Mouse (Mus musculus): ENCODE results near the gene Oas2. TPM values are rescaled to one million over a fixed set of nuclear protein-coding genes. Genes with fewer than 3 reads are reported as not detected.

Oas2 gene
- polyA plus RNA-seq, 1 experiment, result not detected

GRCm38 (mm10) chr5:120777478-120777877 lies 27.8 kb upstream of the Oas2 start, which contains the start of gene Oas3:
Gene Oas3, minus strand, starts transcription at chr5:120777661.
- Histone ChIP-seq H3K4me3 (replicated peaks) (no peak within 1 kb of the TSS), H3K27me3 (ENCODE audit: control insufficient read depth) (no peaks in the 10 kb centered on the region)

DNA sequence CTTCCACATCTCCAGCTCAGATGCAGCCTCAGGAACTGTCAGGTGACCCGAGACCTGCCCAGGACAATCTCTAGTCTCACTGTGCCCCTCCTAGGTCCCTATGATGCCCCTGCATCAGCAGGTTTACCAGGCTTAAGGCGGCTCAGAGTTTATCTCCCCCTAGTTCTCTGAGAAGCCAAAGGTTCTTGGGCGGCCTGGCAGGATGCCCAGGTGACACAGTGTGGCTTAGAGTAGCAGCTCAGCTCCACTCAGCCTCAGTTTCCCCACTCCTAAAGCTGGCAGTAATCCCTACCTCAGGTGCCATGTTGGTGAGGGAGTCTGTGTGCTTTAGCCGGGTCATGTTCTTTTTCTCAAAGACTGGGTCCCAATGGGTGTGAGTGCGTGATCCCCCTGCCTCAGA lies 27.1 kb upstream of the Oas2 start:
- Histone ChIP-seq H3K4me3 (replicated peaks) (no peak overlapping the region), H3K36me3 (ENCODE audit: control insufficient read depth) (no peaks in the 10 kb centered on the region), H3K4me1 (ENCODE audit: control insufficient read depth) (peaks cover 5% of the 10 kb centered on the region), H3K27me3 (ENCODE audit: control insufficient read depth) (no peaks in the 10 kb centered on the region), H3K9me3 (ENCODE audit: control insufficient read depth, low read length) (no peaks in the 10 kb centered on the region)
- no peak for TF ChIP-seq TAL1 (IDR thresholded peaks at IDR 0.05; ENCODE audit: low read length)
- TF ChIP-seq GATA1 (IDR thresholded peaks at IDR 0.05; ENCODE audit: low read length), result no peak

More at GRCm38 (mm10) chr5:120777478-120777877, 27.8 kb upstream of the Oas2 start, which contains the start of gene Oas3:
- Histone ChIP-seq H3K9me3 (ENCODE audit: control insufficient read depth, low read length) (no peaks in the 10 kb centered on the region), H3K4me1 (ENCODE audit: control insufficient read depth) (peaks cover 5% of the 10 kb centered on the region), H3K36me3 (ENCODE audit: control insufficient read depth) (no peaks in the 10 kb centered on the region)
- TF ChIP-seq GATA1 (IDR thresholded peaks at IDR 0.05; ENCODE audit: low read length) (no peak), TAL1 (IDR thresholded peaks at IDR 0.05; ENCODE audit: low read length) (no peak)

- TF ChIP-seq TAL1 (IDR thresholded peaks at IDR 0.05; ENCODE audit: low read length), result no peak
- no peak for TF ChIP-seq GATA1 (IDR thresholded peaks at IDR 0.05; ENCODE audit: low read length)
- Histone ChIP-seq H3K27me3 (ENCODE audit: control insufficient read depth) (no peaks in the 10 kb centered on the region), H3K4me1 (ENCODE audit: control insufficient read depth) (peaks cover 5% of the 10 kb centered on the region), H3K4me3 (replicated peaks) (no peak overlapping the region), H3K9me3 (ENCODE audit: control insufficient read depth, low read length) (no peaks in the 10 kb centered on the region), H3K36me3 (ENCODE audit: control insufficient read depth) (no peaks in the 10 kb centered on the region)
Measured at GRCm38 (mm10) chr5:120775287-120775985, 25.8 kb upstream of the Oas2 start.

DNA sequence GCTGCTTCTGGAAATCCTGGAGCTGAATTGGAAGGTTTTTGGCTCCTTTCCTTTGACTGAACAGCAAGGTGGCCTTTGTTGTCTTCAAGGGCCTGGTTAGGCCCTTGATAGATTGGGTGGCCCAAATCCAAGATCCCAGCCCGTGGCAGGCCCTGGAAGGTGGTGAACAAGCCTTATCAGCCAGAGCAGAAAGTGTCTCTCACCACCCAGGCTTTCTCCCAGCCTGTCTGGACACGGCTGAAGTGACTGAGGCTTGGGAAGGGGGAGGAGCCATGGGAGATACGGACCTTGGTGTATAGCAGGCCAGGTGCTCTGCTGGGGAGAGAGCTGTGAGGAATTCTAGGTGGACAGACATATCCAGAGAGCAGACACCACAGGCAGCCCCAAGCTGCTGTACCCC lies 19.7 kb upstream of the Oas2 start:
- TF ChIP-seq GATA1 (IDR thresholded peaks at IDR 0.05; ENCODE audit: low read length), result no peak
- no peak for TF ChIP-seq TAL1 (IDR thresholded peaks at IDR 0.05; ENCODE audit: low read length)
- no peaks in the 10 kb centered on the region for H3K36me3 ChIP-seq (ENCODE audit: control insufficient read depth)
- H3K4me1 ChIP-seq (ENCODE audit: control insufficient read depth), result no peaks in the 10 kb centered on the region
- H3K27me3 ChIP-seq (ENCODE audit: control insufficient read depth), result no peaks in the 10 kb centered on the region
- H3K9me3 ChIP-seq (ENCODE audit: control insufficient read depth, low read length), result peaks cover 12% of the 10 kb centered on the region
- no peak overlapping the region for H3K4me3 ChIP-seq (replicated peaks)

DNA sequence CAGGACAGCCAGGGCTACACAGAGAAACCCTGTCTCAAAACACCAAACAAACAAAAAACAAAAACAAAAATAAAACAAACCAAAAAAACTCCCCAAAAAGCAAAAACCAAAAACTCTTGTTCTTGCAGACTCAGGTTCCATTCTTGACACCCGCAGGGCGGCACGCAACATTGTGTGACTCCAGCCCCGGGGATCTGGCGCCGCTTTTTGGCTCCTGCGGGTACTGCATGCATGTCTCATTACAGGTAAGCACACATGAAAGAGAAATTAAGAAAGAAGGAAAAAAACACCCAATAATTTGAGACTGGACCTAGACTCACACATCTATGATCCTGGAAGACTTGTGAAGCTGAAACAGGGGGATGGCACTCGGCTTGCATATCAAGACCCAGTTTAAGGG lies 15.4 kb upstream of the Oas2 start:
- H3K27me3 ChIP-seq (ENCODE audit: control insufficient read depth), result no peaks in the 10 kb centered on the region
- TF ChIP-seq TAL1 (IDR thresholded peaks at IDR 0.05; ENCODE audit: low read length), result no peak
- TF ChIP-seq GATA1 (IDR thresholded peaks at IDR 0.05; ENCODE audit: low read length), result no peak
- no peaks in the 10 kb centered on the region for H3K36me3 ChIP-seq (ENCODE audit: control insufficient read depth)
- peaks cover 9% of the 10 kb centered on the region for H3K9me3 ChIP-seq (ENCODE audit: control insufficient read depth, low read length)
- no peak overlapping the region for H3K4me3 ChIP-seq (replicated peaks)
- H3K4me1 ChIP-seq (ENCODE audit: control insufficient read depth), result no peaks in the 10 kb centered on the region

- H3K4me3 ChIP-seq (replicated peaks), result no peak overlapping the region
- no peaks in the 10 kb centered on the region for H3K4me1 ChIP-seq (ENCODE audit: control insufficient read depth)
- H3K27me3 ChIP-seq (ENCODE audit: control insufficient read depth), result no peaks in the 10 kb centered on the region
- no peaks in the 10 kb centered on the region for H3K36me3 ChIP-seq (ENCODE audit: control insufficient read depth)
- H3K9me3 ChIP-seq (ENCODE audit: control insufficient read depth, low read length), result peaks cover 4% of the 10 kb centered on the region; the same call in 1 of the 2 replicates
- TF ChIP-seq TAL1 (IDR thresholded peaks at IDR 0.05; ENCODE audit: low read length), result no peak
- no peak for TF ChIP-seq GATA1 (IDR thresholded peaks at IDR 0.05; ENCODE audit: low read length)
Measured at GRCm38 (mm10) chr5:120761901-120762300, 12.2 kb upstream of the Oas2 start.

DNA sequence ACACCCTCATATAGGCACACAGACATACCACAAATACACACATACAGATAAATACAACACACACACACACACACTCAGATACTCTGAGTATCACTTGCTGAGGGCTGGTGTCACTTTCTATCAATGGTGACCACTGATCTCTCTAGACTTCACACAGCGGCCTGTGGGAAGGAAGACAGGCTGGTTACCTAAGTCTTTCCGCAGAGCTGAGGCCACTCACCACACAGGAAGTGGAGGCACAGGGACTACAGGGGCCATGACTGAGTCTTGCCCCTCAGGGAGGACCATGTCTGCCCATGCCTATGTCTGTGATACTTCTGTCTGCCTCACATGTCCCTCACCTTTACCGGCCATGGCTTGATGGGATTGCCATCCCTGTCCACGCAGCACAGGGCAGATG lies 4.6 kb upstream of the Oas2 start:
- TF ChIP-seq TAL1 (IDR thresholded peaks at IDR 0.05; ENCODE audit: low read length) (no peak), GATA1 (IDR thresholded peaks at IDR 0.05; ENCODE audit: low read length) (no peak)
- H3K9me3 ChIP-seq (ENCODE audit: control insufficient read depth, low read length), result peaks cover 4% of the 10 kb centered on the region; the same call in 1 of the 2 replicates
- H3K4me3 ChIP-seq (replicated peaks), result no peak overlapping the region
- H3K4me1 ChIP-seq (ENCODE audit: control insufficient read depth), result no peaks in the 10 kb centered on the region
- H3K27me3 ChIP-seq (ENCODE audit: control insufficient read depth), result no peaks in the 10 kb centered on the region
- no peaks in the 10 kb centered on the region for H3K36me3 ChIP-seq (ENCODE audit: control insufficient read depth)

GRCm38 (mm10) chr5:120752786-120753185 lies 3.1 kb upstream of the Oas2 start:
- no peak for TF ChIP-seq GATA1 (IDR thresholded peaks at IDR 0.05; ENCODE audit: low read length)
- TF ChIP-seq TAL1 (IDR thresholded peaks at IDR 0.05; ENCODE audit: low read length), result no peak
- Histone ChIP-seq H3K36me3 (ENCODE audit: control insufficient read depth) (no peaks in the 10 kb centered on the region), H3K9me3 (ENCODE audit: control insufficient read depth, low read length) (peaks cover 4% of the 10 kb centered on the region; the same call in 1 of the 2 replicates), H3K27me3 (ENCODE audit: control insufficient read depth) (no peaks in the 10 kb centered on the region), H3K4me1 (ENCODE audit: control insufficient read depth) (no peaks in the 10 kb centered on the region), H3K4me3 (replicated peaks) (no peak overlapping the region)

DNA sequence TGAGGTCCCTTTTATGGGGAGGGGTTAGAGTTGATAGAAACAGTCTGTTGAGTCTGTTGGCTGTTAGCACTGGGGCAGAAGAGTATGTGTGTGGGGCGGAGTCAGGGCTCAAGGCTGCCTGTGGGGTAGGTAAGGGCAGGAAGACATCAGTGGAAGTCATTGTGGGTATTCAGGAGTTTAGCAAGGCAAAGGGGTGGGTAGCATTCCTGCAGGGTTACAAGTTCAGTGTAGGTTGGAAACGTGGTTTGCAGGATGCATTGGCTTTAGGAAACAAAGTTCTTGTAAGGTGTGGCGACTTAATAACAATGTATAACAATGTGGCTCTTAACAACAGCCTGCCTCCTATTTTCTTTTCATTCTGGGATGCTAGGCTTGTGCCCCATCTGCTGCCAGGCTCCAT lies 1.6 kb upstream of the Oas2 start:
- H3K9me3 ChIP-seq (ENCODE audit: control insufficient read depth, low read length), result no peaks in the 10 kb centered on the region
- no peaks in the 10 kb centered on the region for H3K4me1 ChIP-seq (ENCODE audit: control insufficient read depth)
- no peaks in the 10 kb centered on the region for H3K27me3 ChIP-seq (ENCODE audit: control insufficient read depth)
- H3K4me3 ChIP-seq (replicated peaks), result no peak overlapping the region
- TF ChIP-seq GATA1 (IDR thresholded peaks at IDR 0.05; ENCODE audit: low read length), result no peak
- TF ChIP-seq TAL1 (IDR thresholded peaks at IDR 0.05; ENCODE audit: low read length), result no peak
- no peaks in the 10 kb centered on the region for H3K36me3 ChIP-seq (ENCODE audit: control insufficient read depth)

Data from erythroblast, embryonic 14.5 days (primary cell).